Mouse (Mus musculus) ES-Bruce4 (cell line): ENCODE data around the gene Rnf43. TPM values are rescaled to one million over a fixed set of nuclear protein-coding genes. Genes with fewer than 3 reads are reported as not detected.

Experiments
- H3K27ac ChIP-seq: 2 replicates; pipeline ENCODE4 v1.5.1; 2012; ENCODE audit warnings: low read length, inconsistent platforms; ENCODE audit not compliant: insufficient read depth
- H3K27me3 ChIP-seq: 2 replicates; pipeline ENCODE4 v1.6.1; 2012; ENCODE audit warnings: mild to moderate bottlenecking, low read length, inconsistent platforms; ENCODE audit not compliant: control insufficient read depth, poor library complexity, insufficient read depth, severe bottlenecking
- H3K36me3 ChIP-seq: 2 replicates; pipeline ENCODE4 v1.6.1; 2012; ENCODE audit warnings: inconsistent platforms, mild to moderate bottlenecking, low read length, moderate library complexity; ENCODE audit not compliant: control insufficient read depth, poor library complexity, insufficient read depth, severe bottlenecking
- H3K4me1 ChIP-seq: one replicate; pipeline ENCODE4 v1.8.1; 2011; ENCODE audit warnings: low read length; ENCODE audit not compliant: control insufficient read depth, insufficient read depth
- H3K4me3 ChIP-seq: 2 replicates; pipeline ENCODE4 v1.5.1; 2011; ENCODE audit warnings: low read depth, mild to moderate bottlenecking, low read length
- H3K9ac ChIP-seq: 2 replicates; pipeline ENCODE4 v1.6.1; 2012; ENCODE audit warnings: low read depth, mild to moderate bottlenecking, inconsistent platforms; ENCODE audit not compliant: poor library complexity, severe bottlenecking
- H3K9me3 ChIP-seq: replicated peaks from 2 replicates; pipeline ENCODE4 v1.6.1; 2012; ENCODE audit warnings: mild to moderate bottlenecking, low read length, inconsistent platforms; ENCODE audit not compliant: control insufficient read depth, poor library complexity, insufficient read depth, severe bottlenecking
- CTCF ChIP-seq: IDR thresholded peaks from one replicate; pipeline ENCODE4 v1.8.1; 2011; ENCODE audit warnings: low read depth, low read length
- EP300 ChIP-seq: IDR thresholded peaks from 2 replicates; pipeline ENCODE4 v1.6.1; 2011; ENCODE audit warnings: low read depth, low read length; ENCODE audit not compliant: insufficient read depth
- POLR2A ChIP-seq: IDR thresholded peaks from one replicate; pipeline ENCODE4 v1.8.1; 2011; ENCODE audit warnings: low read length; ENCODE audit not compliant: insufficient read depth
- polyA plus RNA-seq: library from polyadenylated mRNA; stranded (reverse); fragments of >200 nt; gene quantifications from 2 replicates; pipeline ENCODE4 v1.2.4, GENCODE M21; 2011; ENCODE audit warnings: low read depth; ENCODE audit not compliant: missing spikeins, insufficient read depth, insufficient read length

Gene Rnf43
- polyA plus RNA-seq, 1 experiment, result 2.8 TPM

DNA sequence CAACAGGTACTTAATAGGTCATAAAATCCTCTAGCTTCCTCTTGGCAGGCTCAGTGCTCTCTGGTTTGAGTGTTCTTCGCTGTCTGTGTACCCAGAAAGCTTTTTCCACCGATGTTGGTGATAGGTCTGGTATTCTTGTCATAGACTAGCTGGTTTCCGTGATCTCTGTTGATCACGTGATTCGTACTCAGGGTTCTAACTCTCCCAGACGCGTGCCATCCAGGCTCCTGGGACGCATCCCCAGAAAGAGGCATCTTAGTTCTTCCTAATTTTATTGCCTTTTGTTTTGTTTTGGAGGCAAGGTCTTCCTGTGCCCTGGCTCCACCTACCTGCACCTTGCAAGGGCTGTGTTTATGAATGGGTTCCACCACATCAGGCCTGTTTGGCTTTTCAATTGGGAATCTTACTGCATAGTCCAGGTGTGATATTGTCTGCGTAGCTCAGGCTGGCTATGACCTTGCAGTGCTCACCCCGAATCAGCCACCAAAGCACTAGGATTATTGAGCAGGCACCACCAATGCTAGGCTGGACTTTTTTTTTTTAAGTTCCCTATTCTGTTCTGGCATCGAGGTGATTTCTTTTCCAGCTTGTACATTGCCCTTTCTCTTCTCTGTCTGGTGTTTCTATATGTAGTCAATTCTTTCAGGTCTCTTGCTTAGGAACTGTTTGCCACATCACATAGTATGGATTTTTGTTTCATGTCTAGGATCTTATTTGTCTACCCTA is 26.1 kb downstream of the Rnf43 start:
- Histone ChIP-seq H3K4me1 (no peaks in the 10 kb centered on the region), H3K27ac (no peak overlapping the region), H3K4me3 (no peak overlapping the region), H3K36me3 (no peaks in the 10 kb centered on the region), H3K9me3 (no peaks in the 10 kb centered on the region), H3K9ac (no peak overlapping the region), H3K27me3 (no peaks in the 10 kb centered on the region)
- TF ChIP-seq CTCF, result no peak
- no peak for TF ChIP-seq EP300
- no peak for TF ChIP-seq POLR2A

DNA sequence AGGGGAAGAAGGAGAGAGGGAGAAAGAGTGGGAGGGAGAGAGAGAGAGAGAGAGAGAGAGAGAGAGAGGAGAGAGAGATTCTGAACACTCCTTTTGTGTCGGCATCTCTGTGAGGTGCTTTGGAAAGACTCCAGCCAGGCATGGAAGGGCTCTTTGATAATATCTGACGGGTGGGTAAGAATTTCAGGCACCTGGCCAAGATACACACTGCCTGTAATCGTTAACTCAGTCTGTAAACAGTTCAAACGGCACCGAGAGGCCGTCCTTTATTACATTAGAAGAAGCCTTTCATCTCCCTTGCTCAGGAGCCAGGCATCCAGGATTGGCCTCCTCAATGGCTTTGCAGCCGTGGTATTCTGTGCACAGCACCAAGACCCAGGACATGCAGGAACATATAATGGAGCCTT is 26.9 kb downstream of the Rnf43 start:
- Histone ChIP-seq H3K27me3 (no peaks in the 10 kb centered on the region), H3K4me1 (no peaks in the 10 kb centered on the region), H3K4me3 (no peak overlapping the region), H3K36me3 (no peaks in the 10 kb centered on the region), H3K27ac (no peak overlapping the region), H3K9ac (no peak overlapping the region), H3K9me3 (no peaks in the 10 kb centered on the region)
- TF ChIP-seq EP300, result no peak

DNA sequence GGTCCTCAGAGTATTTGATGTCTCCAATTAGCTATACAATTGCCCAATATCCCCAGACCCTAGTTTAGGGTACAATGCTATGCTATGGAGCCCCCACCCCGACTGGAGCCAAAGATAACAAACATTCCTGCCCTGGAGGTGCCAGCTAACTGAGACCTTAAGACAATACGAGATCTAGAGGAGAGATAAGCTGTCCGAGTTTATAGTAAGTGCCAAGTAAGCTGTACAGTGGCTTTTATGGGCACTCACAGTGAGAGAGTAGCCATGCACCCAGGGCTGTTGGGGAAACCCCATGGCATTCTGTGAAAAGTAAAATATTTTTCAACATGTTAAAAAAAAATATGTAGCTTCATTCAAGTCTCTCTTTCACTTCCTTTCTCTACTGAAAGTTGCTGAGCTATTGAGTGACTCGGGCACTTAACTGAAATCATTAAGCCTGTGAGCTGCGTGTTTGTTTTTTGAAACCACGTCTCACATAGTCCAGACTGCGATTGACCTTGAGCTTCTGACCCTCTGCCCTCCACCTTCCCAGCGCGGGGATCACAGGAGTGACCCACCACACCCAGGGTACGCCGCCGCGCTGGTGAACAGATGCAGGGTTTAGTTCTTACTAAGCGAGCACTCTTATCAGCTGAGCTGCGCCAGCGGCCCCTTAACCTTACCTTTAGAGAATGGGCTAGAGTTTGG is 27.7 kb downstream of the Rnf43 start:
- Histone ChIP-seq H3K9me3 (no peaks in the 10 kb centered on the region), H3K36me3 (no peaks in the 10 kb centered on the region), H3K9ac (no peak overlapping the region), H3K27me3 (no peaks in the 10 kb centered on the region), H3K27ac (no peak overlapping the region), H3K4me3 (no peak overlapping the region), H3K4me1 (no peaks in the 10 kb centered on the region)
- no peak for TF ChIP-seq CTCF
- TF ChIP-seq POLR2A, result no peak
- TF ChIP-seq EP300, result no peak

DNA sequence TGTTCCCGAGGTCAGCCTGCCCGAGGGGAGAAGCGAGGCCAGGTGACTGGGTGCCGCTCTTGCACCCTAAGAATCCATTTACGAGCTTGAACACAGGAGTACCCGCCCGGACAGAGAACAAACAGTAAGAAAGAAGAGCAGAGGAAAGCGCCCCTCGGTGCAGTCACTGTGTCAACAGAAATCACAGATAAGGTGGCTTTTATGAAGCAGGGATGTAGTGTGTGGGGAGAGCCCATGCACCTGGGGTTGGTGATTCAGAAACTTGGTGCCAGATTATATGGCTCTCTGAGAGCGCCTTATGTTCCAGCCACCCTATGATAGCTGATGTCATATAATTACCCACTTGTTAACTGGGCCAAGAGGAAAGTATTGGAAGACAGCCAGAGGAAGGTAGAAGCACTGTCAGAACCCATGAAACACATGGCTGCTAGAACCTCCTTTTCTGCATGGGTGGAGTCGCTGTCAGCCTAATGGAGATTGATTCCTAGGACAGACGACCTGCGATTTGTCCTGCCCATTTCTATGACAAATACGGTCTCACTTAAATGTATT is 34.7 kb downstream of the Rnf43 start:
- H3K36me3 ChIP-seq, result no peaks in the 10 kb centered on the region
- no peaks in the 10 kb centered on the region for H3K27me3 ChIP-seq
- no peak for TF ChIP-seq POLR2A
- no peak for TF ChIP-seq EP300
- no peak for TF ChIP-seq CTCF
- H3K9me3 ChIP-seq, result no peaks in the 10 kb centered on the region
- no peak overlapping the region for H3K9ac ChIP-seq
- H3K4me1 ChIP-seq, result no peaks in the 10 kb centered on the region
- H3K4me3 ChIP-seq, result no peak overlapping the region
- no peak overlapping the region for H3K27ac ChIP-seq

DNA sequence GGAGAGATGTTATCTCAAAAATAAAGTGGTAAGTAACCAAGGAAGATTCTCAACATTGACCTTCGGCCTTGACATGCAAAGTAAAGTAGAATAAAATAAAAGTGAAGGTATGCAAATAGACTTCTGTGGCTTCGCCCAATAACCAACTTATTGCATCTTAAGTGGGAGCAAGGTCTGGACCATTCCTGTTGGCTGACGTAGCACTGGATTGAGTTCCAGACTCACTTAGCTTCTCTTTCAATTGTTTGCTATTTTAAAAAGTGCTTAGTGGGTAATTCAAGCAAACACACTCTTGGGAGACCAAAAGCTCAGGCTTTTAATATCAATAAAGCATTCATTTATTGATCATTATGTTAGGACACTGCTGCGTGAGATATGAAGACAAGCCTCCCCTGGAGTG is 35.6 kb downstream of the Rnf43 start:
- no peak overlapping the region for H3K4me3 ChIP-seq
- H3K36me3 ChIP-seq, result no peaks in the 10 kb centered on the region
- no peaks in the 10 kb centered on the region for H3K4me1 ChIP-seq
- no peak overlapping the region for H3K9ac ChIP-seq
- H3K27ac ChIP-seq, result no peak overlapping the region
- no peaks in the 10 kb centered on the region for H3K9me3 ChIP-seq
- no peak for TF ChIP-seq POLR2A
- no peak for TF ChIP-seq EP300
- TF ChIP-seq CTCF, result no peak
- H3K27me3 ChIP-seq, result no peaks in the 10 kb centered on the region; the same call in 1 of the 2 replicates

DNA sequence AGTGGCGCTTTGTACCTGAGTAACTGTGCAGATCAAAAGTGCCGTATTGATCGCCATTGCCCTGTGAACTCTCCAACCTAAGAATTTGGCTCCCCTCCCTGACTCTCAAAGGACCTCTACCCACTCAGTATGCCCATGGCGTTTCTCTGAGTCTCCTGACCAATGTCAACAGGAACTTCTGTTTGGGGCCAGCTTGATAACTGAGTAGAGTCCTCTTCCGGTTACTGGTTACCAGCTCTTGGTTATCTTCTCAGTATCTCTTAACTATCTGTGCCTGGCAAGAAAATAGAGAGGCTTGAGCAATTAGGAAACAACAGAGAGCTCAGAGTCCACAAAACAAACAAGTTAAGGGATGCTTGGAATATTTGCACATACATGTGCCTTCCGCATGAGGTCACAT is 38.6 kb downstream of the Rnf43 start:
- Histone ChIP-seq H3K9ac (no peak overlapping the region), H3K27ac (no peak overlapping the region), H3K4me1 (no peaks in the 10 kb centered on the region), H3K4me3 (no peak overlapping the region), H3K9me3 (no peaks in the 10 kb centered on the region), H3K27me3 (no peaks in the 10 kb centered on the region; the same call in 1 of the 2 replicates), H3K36me3 (no peaks in the 10 kb centered on the region)
- TF ChIP-seq CTCF (no peak), EP300 (no peak)
